In the genomic region with DNA sequence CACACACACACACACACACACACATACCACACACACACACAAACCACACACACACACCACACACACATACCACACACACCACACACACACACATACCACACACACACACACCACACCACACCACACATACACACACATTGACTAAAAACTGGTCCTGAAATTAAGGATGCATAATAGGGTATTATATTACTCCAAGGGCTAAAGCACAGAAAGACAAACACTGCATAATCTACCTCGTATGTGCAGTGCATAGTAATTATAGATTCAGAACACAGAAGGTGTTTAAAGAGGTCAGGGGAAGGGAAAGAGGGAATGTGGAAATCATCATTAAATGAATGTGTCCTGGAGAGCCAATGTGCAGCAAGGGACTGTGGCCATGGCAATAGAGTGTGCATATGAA, we compare ENCODE assay signal across 22 mouse cellular contexts.
"Had no signal": no experiment of that assay in that cellular context is flagged by ENCODE, and none has a peak within 500 bp of the region (broad histone marks: within the 10 kb centered on the region; RNA-seq: fewer than 3 reads in every experiment).

No protein-coding gene starts in this region.

- H3K27ac ChIP-seq: intestine, embryonic 15.5 days; kidney, embryonic 15.5 days; left cerebral cortex, adult 2 months; limb, embryonic 12.5 days; limb, embryonic 15.5 days; liver, embryonic 14.5 days; macrophage; stomach, embryonic 15.5 days had no signal

- H3K36me3 ChIP-seq: intestine, embryonic 15.5 days; kidney, embryonic 15.5 days; limb, embryonic 12.5 days; limb, embryonic 15.5 days; stomach, embryonic 15.5 days had no signal

- H3K4me2 ChIP-seq: intestine, embryonic 15.5 days; kidney, embryonic 15.5 days; limb, embryonic 12.5 days; limb, embryonic 15.5 days; liver, embryonic 11.5 days; lung, embryonic 14.5 days; stomach, embryonic 15.5 days had no signal

- H3K27me3 ChIP-seq: intestine, embryonic 15.5 days; kidney, embryonic 15.5 days; limb, embryonic 12.5 days; limb, embryonic 15.5 days; stomach, embryonic 15.5 days had no signal

- H3K9me3 ChIP-seq: intestine, embryonic 15.5 days; kidney, embryonic 15.5 days; limb, embryonic 12.5 days; limb, embryonic 15.5 days; stomach, embryonic 15.5 days had no signal

- H3K4me3 ChIP-seq: intestine, embryonic 15.5 days; kidney, embryonic 15.5 days; left cerebral cortex, adult 2 months; limb, embryonic 12.5 days; limb, embryonic 15.5 days; stomach, embryonic 15.5 days had no signal

- H3K9ac ChIP-seq: intestine, embryonic 15.5 days; kidney, embryonic 15.5 days; limb, embryonic 12.5 days; limb, embryonic 15.5 days; liver, embryonic 14.5 days; liver, postnatal 0 days; lung, embryonic 14.5 days; stomach, embryonic 15.5 days had no signal

- H3K4me1 ChIP-seq: intestine, embryonic 15.5 days; kidney, embryonic 15.5 days; limb, embryonic 12.5 days; limb, embryonic 15.5 days; stomach, embryonic 15.5 days had no signal

- ATAC-seq: intestine, embryonic 15.5 days; liver, postnatal 0 days; lung, postnatal 0 days had no signal

- DNase-seq: kidney, adult 11 months; kidney, adult 8-10 months; kidney, postnatal 10 days; kidney, postnatal 36 days; layer of hippocampus, postnatal 36 days; left cerebral cortex, postnatal 4 days; liver, postnatal 0 days; lung, embryonic 14.5 days; retina, postnatal 1 day; right cerebral cortex, postnatal 25 days; spleen, adult 18-20 months; thymus, postnatal 25 days had no signal
